Mouse (Mus musculus) right cerebral cortex, adult 2 months (tissue): ENCODE results near the gene Mst1.
A peak's percentile ranks its signal among the peaks of the same experiment; 100 is the strongest.

Source experiments
- DNase-seq, 2 experiments: peaks; one replicate each; pipeline ENCODE4 v3.0.0; 2021 to 2022; ENCODE audit warnings: low spot score in 2 of 2

The Mst1 gene

GRCm38 (mm10) chr9:108056361-108057261, 23.6 kb upstream of the Mst1 start:
- no peak for DNase-seq

- DNase-seq, result no peak
These were observed 23.0 kb upstream of the Mst1 start for GRCm38 (mm10) chr9:108057262-108057562.

DNA sequence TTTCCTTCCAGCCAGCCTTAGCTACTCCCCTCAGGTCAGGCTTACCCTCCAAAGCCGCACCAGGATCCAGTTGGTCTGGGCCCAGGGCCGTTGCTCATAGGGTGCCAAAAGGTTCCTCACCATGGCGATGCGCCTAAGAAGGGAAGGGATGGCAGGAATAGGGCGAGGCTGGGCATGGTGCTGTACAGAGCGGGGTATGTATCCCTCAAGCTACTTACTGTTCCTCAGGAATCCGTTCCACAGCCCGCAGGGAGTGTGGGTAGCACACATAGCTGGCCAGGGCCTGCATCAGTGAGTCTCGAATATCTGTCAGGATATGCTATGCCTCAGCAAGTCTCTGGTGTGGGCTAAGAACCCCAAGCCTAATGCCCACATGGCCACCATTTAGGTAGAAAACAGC, 21.9 kb upstream of the Mst1 start:
- no peak for DNase-seq

DNA sequence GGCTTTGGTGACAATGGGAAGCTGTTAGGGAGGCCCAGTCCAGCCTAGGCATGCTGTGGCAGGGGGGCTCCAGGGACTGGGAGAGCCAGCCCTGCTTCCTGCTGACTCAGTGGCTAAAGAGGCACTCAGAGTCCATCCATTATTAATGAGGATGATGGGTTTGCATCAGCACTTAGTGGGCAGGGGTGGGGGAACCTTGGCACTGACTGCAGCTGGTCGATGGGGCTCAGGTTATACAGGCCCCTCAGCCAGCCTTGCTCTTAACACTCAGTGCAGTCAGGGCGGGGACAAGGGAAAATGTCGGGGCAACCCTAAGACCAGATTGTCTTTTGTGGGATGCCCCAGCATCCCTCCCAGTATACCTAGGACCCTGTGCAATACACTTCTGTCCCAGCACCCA, 18.1 kb upstream of the Mst1 start:
- DNase-seq, result no peak

GRCm38 (mm10) chr9:108063361-108063760, 16.9 kb upstream of the Mst1 start:
- DNase-seq, result no peak

DNA sequence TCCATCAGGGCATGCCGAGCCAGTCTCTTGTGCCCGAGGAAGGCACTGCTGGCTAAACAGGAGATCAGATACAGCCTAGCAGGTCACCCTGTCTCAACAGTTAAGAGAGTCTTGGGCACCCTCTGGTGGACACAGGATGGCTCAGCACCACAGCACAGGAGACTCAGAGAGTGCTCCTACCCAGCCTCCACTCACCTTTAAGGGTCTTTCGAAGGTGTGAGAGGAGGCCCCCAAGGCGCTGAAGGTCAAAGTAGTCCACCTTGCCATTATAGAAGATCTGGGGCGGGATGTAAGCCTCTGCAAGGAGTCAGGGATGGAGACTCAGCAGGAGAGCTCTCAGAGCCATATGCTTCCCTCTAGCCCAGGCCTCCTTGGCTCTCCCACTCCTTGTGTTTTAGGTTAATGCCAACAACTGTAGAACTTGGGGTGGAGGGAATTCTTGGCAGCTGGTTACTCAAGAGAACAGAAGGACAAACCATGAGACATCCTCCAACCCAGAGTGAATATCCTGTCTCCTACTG, 14.7 kb upstream of the Mst1 start:
- peak; percentile 70 to 79 for DNase-seq

DNA sequence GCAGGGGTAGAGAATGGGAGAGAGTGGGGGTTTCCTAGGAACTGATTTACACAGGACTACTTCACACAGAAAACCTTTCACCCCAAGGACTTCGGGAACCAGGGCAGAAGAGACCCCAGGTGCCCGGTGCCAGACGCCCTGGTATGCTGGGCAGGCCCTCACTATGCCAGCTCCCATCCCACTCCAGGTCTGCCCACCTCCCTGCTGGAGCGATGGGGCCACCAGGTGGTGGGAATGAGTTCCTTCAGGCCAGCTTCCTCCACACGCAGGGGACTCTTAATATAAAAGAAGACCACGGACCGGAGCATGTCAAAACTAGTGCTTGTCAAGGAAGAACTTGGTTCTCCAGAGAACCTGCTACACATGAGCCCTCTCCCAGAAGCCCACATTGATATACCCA, 13.0 kb upstream of the Mst1 start:
- no peak for DNase-seq

GRCm38 (mm10) chr9:108067900-108068299, 12.3 kb upstream of the Mst1 start:
- peak; percentile 84 to 91 for DNase-seq

GRCm38 (mm10) chr9:108069007-108069406, 11.2 kb upstream of the Mst1 start:
- no peak for DNase-seq

DNA sequence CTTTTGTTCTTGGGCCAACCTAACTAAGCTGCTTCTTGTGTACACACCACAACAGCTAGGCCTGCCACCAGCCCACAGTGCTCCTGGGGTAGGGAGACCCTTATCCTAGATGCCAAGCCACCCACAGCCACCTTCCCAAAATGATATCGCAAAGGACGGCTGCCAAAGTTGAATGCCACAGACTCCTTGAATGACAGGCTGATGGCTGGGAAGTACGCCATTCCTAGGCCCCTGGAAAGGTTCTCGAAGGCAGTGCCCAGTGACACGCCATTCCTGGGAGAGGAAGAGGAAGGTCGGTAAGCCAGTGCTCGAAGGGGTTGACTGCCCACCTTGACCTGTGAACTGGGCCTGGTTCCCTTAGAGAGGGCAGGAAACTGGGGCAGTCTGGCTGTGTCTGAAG, 10.7 kb upstream of the Mst1 start:
- no peak for DNase-seq

DNA sequence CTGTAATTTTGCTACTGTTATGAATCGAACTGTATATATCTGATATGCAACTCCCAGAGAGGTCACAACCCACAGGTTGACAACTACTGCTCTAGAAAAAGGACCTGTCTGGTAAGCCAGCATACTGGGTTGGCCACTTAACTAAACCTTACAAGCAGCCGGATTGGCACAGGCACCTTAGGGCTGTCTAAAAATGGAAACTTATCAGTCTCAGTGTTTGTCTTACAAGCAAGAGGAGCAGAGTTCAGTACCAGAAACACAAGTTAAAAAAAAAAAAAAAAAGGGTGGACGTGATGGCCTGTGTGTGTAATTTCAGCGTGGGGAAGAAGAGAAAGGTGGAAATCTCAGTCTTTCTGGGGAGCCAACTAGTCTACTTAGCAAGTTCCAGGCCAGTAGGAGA, 8.4 kb upstream of the Mst1 start:
- no peak for DNase-seq

DNA sequence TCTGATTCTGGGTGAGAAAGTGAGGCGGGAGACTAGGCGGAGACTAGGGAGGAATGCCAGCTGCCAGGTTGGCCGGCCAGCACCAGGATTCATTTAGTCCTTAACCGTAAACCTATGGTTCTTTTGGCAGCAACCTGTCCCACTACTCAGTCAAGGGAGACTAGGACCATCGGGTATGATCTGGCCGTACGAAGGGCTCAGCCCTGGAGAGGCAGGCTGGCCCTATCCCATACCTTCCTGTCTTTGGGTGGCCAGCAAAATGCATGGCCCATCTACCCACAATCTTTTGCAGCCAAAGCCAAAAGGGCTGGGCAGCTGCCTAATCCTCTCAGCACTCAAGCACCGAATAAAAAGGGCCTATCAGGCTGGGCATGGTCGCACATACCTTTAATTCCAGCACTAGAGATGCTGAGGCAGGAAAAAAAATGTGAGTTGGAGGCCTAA, 7.7 kb upstream of the Mst1 start:
- DNase-seq, result no peak

DNA sequence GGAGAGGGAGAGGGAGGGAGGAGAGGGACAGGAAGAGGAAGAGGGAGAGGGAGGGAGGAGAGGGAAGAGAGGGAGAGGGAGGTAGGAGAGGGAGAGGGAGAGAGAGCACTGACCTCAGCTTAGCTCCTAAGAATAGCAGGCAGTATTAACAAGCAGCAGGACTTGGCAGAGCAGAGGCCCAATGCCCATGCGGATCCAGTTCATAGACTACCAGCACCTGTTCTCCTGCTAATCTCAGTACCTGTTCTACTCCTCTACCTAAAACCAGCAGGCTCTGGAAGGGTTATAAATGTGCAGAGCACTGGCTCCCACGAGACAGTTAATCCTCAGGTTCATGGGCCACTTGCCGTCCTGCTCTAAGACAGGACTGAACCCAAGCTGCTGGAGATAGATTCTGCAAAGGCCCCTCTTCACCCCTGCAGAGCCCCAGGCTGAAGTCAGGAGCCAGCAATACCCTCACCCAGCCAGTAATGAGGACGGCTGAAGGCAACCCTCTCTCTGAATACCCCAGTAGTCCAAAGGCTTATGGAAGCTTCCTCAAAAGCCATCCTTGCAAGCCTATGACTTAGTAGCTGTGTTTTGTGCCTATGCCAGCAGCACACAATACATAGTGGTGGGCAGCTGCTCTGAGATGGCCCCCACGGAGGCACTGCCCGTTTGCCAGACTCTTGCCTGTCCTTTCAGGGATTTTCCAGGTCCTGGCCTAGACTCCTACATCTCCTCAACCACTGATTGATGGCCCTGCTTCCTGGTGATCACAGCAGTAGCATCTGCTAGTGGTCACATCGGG, 6.9 kb upstream of the Mst1 start:
- no peak for DNase-seq

GRCm38 (mm10) chr9:108082549-108082948, 2.3 kb downstream of the Mst1 start:
- DNase-seq, result no peak

DNA sequence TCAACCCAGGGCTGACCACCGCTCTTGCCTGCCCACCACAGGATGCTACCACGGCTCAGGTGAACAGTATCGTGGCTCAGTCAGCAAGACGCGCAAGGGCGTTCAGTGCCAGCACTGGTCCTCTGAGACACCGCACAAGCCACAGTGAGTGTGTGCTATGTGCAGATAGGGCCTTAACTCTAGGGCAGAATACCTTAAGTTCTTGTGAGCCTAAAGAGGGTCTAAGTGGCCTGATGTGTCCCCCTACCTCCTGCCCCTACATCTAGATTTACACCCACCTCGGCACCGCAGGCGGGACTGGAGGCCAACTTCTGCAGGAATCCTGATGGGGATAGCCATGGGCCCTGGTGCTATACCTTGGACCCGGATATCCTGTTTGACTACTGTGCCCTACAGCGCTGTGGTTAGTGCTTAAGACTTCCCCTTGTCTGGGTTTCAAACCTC, 2.8 kb downstream of the Mst1 start, which contains the start of gene Rnf123:
Gene Rnf123, minus strand, starts transcription at position 359 of the 444 bp plus-strand sequence.
- DNase-seq, result no peak

DNA sequence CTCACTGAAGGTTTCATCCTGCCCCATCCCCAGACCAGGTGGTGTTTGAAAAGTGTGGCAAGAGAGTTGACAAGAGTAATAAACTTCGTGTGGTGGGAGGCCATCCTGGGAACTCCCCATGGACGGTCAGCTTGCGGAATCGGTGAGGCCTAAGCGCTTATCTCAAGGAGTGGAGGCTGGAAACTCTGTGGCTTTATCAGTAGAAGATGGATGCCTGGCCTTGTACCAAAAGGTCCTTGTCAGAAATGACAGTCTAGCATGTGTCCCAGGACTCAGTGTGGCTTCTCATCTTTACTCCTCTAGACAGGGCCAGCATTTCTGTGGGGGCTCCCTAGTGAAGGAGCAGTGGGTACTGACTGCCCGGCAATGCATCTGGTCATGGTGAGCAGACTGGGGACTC, 3.3 kb downstream of the Mst1 start:
- DNase-seq, result no peak

DNA sequence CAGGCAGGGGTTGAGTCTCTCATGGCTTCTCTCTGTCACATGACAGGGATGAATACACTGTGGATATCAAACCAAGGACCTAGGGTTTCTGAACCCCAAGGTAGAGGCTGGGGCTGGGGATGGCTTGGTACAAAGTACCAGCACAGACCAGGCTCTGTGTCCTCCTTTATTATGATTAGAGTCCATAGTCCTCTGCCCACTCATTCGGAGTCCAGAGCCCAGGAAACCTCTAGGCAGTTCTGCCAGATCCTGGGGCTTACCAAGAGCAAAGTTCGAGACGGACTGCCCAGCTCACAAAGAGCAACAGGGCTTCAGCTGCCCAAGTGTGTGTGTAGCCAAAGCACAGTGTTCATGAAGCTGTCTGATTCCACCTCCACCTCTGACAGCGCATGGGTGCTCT, 5.0 kb downstream of the Mst1 start:
- DNase-seq, result no peak

- no peak for DNase-seq
These were observed 10.4 kb downstream of the Mst1 start for GRCm38 (mm10) chr9:108090611-108091120.

- no peak for DNase-seq
These were observed 13.3 kb downstream of the Mst1 start for GRCm38 (mm10) chr9:108093586-108093985.

DNA sequence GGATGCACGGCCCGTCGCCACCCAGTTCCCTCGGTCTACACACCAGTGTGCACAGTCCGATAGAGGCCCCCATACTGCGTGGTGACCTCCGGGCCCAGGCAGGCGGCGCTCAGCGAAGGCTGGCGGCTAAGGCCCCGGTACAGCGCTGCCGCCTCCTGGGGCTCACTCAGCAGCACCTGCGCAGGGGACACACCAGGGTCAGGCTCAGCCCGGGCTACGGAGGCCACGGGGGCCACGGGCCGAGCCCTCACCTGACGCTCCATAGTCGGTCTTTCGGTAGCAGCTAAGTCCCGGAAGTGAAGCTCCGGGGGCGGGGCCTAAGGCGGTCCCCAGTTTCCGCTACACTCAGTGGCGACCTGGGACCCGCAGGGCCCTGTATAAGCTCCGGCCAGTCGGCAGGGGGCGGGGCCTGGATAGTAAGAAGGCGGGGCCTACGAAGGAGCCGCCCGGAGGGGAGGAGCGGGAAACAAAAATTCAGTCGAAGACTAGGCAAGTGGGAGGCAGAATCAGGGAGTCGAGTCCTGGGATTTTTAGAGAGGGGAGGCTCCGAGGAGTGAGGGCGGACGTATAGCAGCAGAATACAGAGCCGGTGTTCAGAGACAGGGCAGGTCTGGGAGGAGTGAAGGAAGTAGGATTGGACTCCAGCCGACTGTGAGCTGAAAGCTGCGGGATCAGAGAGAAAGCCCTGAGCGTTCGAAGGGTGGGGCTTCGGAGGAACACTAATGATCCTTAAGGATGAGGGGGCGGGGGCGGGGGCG, 14.1 kb downstream of the Mst1 start, which contains the start of gene Apeh:
Gene Apeh, minus strand, starts transcription at position 423 of the 758 bp plus-strand sequence.
- DNase-seq, result peak; percentile 79 to 82

DNA sequence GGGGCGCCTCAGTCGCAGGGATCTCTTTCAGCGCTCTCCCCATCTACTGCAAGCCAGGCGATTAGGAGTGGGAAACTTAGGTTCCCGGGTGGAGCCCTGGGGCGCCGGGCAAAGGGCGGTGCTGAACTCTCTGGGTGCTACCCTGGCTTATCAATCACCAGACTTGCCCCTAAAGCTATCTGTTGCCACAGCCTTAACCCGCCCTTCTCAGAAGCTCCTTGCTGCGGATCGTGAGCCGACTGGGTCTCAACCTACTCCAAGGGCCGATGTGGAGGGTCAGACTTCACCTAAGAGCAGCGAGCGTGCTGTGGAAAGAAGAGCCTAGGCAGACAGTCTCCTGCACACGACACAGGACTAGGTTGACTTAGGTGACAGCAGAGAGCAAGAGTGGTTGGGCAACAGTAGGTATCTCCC, 14.8 kb downstream of the Mst1 start:
- DNase-seq, result no peak

DNA sequence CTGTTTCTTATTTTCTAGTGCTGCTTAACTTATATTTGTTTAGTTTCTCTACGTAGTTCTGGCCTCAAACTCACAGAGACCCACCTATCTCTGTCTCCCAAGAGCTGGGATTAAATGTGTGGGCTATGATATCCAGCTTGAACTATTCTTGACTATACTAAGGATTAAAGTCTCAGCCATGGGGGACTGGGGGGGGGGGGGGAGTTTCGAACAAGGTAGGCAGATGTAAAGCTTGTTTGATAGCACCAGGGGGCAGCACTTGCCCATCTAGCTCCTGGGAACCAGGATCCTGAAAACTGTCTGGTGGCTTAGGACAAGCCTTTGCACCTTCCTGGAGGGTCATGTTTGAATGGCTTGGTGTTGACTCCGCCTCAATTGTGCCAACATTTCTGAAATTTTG, 15.3 kb downstream of the Mst1 start:
- DNase-seq, result peak; percentile 56 to 59
